Mouse (Mus musculus): ENCODE data around the gene Cyfip1. TPM values are rescaled to one million over a fixed set of nuclear protein-coding genes. Genes with fewer than 3 reads are reported as not detected.
A peak's percentile ranks its signal among the peaks of the same experiment; 100 is the strongest.
"Not testable (repeated sequence)": the region's sequence is repeated elsewhere in the genome, so short reads cannot be mapped to it uniquely, and the experiment has no call there.

Gene Cyfip1
- total and polyA plus RNA-seq, 3 experiments: 17.2 to 36.1 (median 33.8) TPM

DNA sequence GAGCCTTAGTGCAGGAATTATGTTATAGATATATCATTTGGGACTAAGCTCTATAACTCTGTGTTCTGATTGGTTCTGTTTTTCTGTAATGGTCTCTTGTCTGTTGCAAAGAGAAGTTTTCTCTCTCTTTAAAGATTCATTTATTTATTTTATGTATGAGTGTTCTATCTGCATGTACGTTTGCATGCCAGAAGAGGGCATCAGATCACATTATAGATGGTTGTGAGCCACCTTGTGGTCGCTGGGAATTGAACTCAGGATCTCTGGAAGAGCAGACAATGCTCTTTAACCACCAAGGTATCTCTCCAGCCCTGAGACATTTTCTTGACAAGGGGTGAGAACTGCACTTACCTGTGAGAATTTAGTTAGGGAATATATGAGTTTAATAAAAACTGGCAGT lies 63.9 kb downstream of the Cyfip1 start:
- Histone ChIP-seq H3K27me3 (ENCODE audit: control insufficient read depth, insufficient read depth, low read length) (no peaks in the 10 kb centered on the region), H3K9ac (ENCODE audit: low read depth, low read length) (no peak overlapping the region), H3K4me3 (no peak overlapping the region), H3K79me2 (replicated peaks; ENCODE audit: control insufficient read depth, insufficient read depth, low read length) (no peaks in the 10 kb centered on the region), H3K27ac (no peak overlapping the region), H3K4me1 (ENCODE audit: control insufficient read depth, insufficient read depth, low read length) (no peaks in the 10 kb centered on the region), H3K36me3 (ENCODE audit: control insufficient read depth, insufficient read depth, low read length) (peaks cover 8% of the 10 kb centered on the region)
- intact Hi-C loops (cut with DNase I): loop anchor here (10.0 kb wide), 1 partner anchor 219 kb away; no protein-coding TSS in a partner anchor
- WGBS: 79% methylated on average over 2 of the region's 2 CpGs
- TF ChIP-seq CTCF (IDR thresholded peaks at IDR 0.05) (peak; percentile 25), EP300 (IDR thresholded peaks at IDR 0.05; ENCODE audit: insufficient read depth, low read depth, low read length) (no peak)
- no peak for DNase-seq

DNA sequence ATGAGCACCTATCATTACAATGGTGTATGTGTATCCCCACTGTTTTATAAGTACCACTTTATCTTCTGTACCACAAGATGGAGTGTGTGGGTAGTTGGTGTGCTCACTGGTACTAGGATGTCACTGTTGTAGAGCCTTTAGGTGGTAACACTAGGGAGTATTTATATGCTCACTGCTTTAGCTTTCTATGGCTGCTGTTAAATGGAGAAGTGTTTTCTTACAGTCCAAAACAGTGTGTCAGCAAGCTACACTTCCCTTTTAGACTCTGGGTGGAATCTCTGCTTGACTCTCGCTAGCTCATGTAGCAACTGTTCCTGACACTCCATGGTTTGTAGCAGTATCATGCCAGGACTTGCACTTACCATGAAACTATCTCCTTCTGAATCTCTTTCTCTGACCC lies 68.0 kb downstream of the Cyfip1 start:
- no peak for TF ChIP-seq POLR2A (IDR thresholded peaks at IDR 0.05; ENCODE audit: insufficient read depth, low read depth, low read length)
- TF ChIP-seq CTCF (IDR thresholded peaks at IDR 0.05): no peak
- Histone ChIP-seq H3K27me3 (ENCODE audit: control insufficient read depth, insufficient read depth, low read length) (no peaks in the 10 kb centered on the region), H3K4me3 (no peak overlapping the region), H3K79me2 (replicated peaks; ENCODE audit: control insufficient read depth, insufficient read depth, low read length) (no peaks in the 10 kb centered on the region), H3K36me3 (ENCODE audit: control insufficient read depth, insufficient read depth, low read length) (peaks cover 8% of the 10 kb centered on the region), H3K4me1 (ENCODE audit: control insufficient read depth, insufficient read depth, low read length) (no peaks in the 10 kb centered on the region), H3K9ac (ENCODE audit: low read depth, low read length) (no peak overlapping the region), H3K27ac (no peak overlapping the region)
- intact Hi-C loops (cut with DNase I): loop anchor here (10.0 kb wide), 1 partner anchor 215 kb away; no protein-coding TSS in a partner anchor
- 96% methylated on average over 1 of the region's 1 CpGs for WGBS
- DNase-seq: no peak

DNA sequence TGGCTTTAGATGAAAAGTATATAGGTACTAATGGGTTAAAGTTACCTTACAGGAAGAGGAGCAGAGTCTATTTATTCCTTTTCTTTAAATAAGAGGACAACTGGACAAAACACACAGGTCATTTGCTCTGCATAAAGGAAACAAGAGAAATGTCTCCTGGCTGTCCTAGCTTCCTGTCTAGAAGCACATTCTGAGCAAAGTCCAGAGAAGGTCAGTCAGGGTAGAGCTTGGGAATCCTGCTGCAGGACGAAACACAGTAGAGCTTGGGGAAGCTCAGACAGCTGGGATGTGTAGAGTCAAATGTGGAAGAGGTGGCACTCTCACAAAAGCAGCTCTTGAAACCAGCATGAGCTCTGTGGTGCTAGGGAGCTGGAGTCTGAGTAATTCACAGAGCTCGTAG lies 68.8 kb downstream of the Cyfip1 start:
- DNase-seq: no peak
- no peak overlapping the region for H3K9ac ChIP-seq (ENCODE audit: low read depth, low read length)
- H3K4me1 ChIP-seq (ENCODE audit: control insufficient read depth, insufficient read depth, low read length): no peaks in the 10 kb centered on the region
- no peaks in the 10 kb centered on the region for H3K27me3 ChIP-seq (ENCODE audit: control insufficient read depth, insufficient read depth, low read length)
- intact Hi-C loops (cut with DNase I): no loop called here
- H3K36me3 ChIP-seq (ENCODE audit: control insufficient read depth, insufficient read depth, low read length): peaks cover 8% of the 10 kb centered on the region
- no peak overlapping the region for H3K27ac ChIP-seq
- TF ChIP-seq POLR2A (IDR thresholded peaks at IDR 0.05; ENCODE audit: insufficient read depth, low read depth, low read length) (no peak), CTCF (IDR thresholded peaks at IDR 0.05) (no peak), EP300 (IDR thresholded peaks at IDR 0.05; ENCODE audit: insufficient read depth, low read depth, low read length) (no peak)
- WGBS: 66% methylated on average over 2 of the region's 2 CpGs
- no peaks in the 10 kb centered on the region for H3K79me2 ChIP-seq (replicated peaks; ENCODE audit: control insufficient read depth, insufficient read depth, low read length)
- H3K4me3 ChIP-seq: no peak overlapping the region

DNA sequence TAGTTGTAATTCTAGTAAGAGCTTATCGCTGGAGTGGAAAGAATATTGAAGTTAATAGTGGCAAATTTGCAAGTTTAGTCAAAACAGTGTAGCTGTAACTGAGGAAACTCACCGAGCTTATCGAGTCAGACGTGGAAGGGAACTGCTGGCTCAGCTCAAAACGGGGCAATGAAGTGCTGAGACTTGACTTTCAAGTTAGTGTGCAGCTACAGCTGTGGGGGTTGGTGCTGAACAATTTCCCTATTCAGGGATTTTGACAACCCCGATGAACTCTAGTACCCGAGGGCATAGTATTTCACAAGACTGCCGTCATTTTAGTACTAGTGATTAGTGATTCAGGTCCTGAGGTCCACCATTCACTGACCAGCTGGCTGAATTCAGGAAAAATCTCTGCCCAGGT lies 69.8 kb downstream of the Cyfip1 start:
- H3K36me3 ChIP-seq (ENCODE audit: control insufficient read depth, insufficient read depth, low read length): peaks cover 8% of the 10 kb centered on the region
- DNase-seq: peak in 1 of 2 experiments; percentile 53
- H3K4me3 ChIP-seq: no peak overlapping the region
- H3K4me1 ChIP-seq (ENCODE audit: control insufficient read depth, insufficient read depth, low read length): no peaks in the 10 kb centered on the region
- intact Hi-C loops (cut with DNase I): no loop called here
- H3K27ac ChIP-seq: no peak overlapping the region
- 81% methylated on average over 8 of the region's 8 CpGs for WGBS
- no peak overlapping the region for H3K9ac ChIP-seq (ENCODE audit: low read depth, low read length)
- H3K27me3 ChIP-seq (ENCODE audit: control insufficient read depth, insufficient read depth, low read length): no peaks in the 10 kb centered on the region
- H3K79me2 ChIP-seq (replicated peaks; ENCODE audit: control insufficient read depth, insufficient read depth, low read length): no peaks in the 10 kb centered on the region
- TF ChIP-seq POLR2A (IDR thresholded peaks at IDR 0.05; ENCODE audit: insufficient read depth, low read depth, low read length) (no peak), CTCF (IDR thresholded peaks at IDR 0.05) (no peak), EP300 (IDR thresholded peaks at IDR 0.05; ENCODE audit: insufficient read depth, low read depth, low read length) (no peak)

DNA sequence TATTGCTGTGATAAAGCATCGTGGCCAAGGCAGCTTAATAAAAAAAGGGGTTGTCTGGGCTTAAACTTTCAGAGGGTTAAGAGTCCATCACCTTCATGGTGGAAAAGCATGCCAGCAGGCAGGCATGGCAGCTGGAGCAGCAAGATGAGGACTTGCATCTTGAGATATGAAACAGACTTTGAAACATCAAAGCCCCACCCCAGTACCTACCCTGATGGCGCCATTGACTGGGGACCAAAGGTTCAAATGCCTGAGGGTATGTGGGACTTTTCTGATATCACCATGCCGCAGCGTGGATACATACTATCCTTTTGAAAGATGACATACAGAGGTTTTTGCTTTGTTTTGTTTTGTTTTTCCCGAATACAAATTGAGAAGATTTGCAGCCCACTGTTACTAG lies 70.6 kb downstream of the Cyfip1 start:
- H3K4me3 ChIP-seq: no peak overlapping the region
- no peaks in the 10 kb centered on the region for H3K4me1 ChIP-seq (ENCODE audit: control insufficient read depth, insufficient read depth, low read length)
- H3K9ac ChIP-seq (ENCODE audit: low read depth, low read length): no peak overlapping the region
- WGBS: 95% methylated on average over 5 of the region's 5 CpGs
- TF ChIP-seq POLR2A (IDR thresholded peaks at IDR 0.05; ENCODE audit: insufficient read depth, low read depth, low read length) (no peak), EP300 (IDR thresholded peaks at IDR 0.05; ENCODE audit: insufficient read depth, low read depth, low read length) (no peak), CTCF (IDR thresholded peaks at IDR 0.05) (no peak)
- H3K79me2 ChIP-seq (replicated peaks; ENCODE audit: control insufficient read depth, insufficient read depth, low read length): no peaks in the 10 kb centered on the region
- no peaks in the 10 kb centered on the region for H3K27me3 ChIP-seq (ENCODE audit: control insufficient read depth, insufficient read depth, low read length)
- H3K36me3 ChIP-seq (ENCODE audit: control insufficient read depth, insufficient read depth, low read length): peaks cover 8% of the 10 kb centered on the region
- intact Hi-C loops (cut with DNase I): no loop called here
- H3K27ac ChIP-seq: no peak overlapping the region
- DNase-seq: no peak

DNA sequence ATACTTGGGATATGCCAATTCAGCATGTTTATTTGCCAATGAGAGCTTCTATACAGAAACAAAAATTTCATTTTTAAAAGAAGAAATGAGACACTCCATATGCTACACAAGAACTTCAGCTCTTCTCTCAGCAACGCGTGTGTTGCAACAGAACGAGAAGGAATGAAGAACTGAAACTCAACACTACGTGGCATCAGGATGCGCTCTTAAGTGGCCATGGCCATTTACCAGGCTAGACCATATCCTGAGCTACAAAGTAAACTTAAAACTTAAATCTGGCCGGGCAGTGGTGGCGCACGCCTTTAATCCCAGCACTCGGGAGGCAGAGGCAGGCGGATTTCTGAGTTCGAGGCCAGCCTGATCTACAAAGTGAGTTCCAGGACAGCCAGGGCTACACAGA lies 76.8 kb downstream of the Cyfip1 start:
- H3K36me3 ChIP-seq (ENCODE audit: control insufficient read depth, insufficient read depth, low read length); H3K4me1 ChIP-seq (ENCODE audit: control insufficient read depth, insufficient read depth, low read length); H3K27me3 ChIP-seq (ENCODE audit: control insufficient read depth, insufficient read depth, low read length); H3K79me2 ChIP-seq (replicated peaks; ENCODE audit: control insufficient read depth, insufficient read depth, low read length); H3K27ac ChIP-seq; H3K9ac ChIP-seq (ENCODE audit: low read depth, low read length); H3K4me3 ChIP-seq; intact Hi-C loops (cut with DNase I); DNase-seq: not testable (repeated sequence)
- 92% methylated on average over 11 of the region's 11 CpGs for WGBS

Data from heart, adult 2 months (tissue).